Mouse (Mus musculus) CH12.LX (cell line): ENCODE results near the gene Myo5a. TPM values are rescaled to one million over a fixed set of nuclear protein-coding genes. Genes with fewer than 3 reads are reported as not detected.

Source experiments
- DNase-seq: peaks from one replicate; pipeline ENCODE4 v3.0.0-alpha.2; 2013; ENCODE audit errors: extremely low read depth
- H3K27ac ChIP-seq: 2 replicates; pipeline ENCODE4 v1.5.1; 2012; ENCODE audit warnings: low read depth, mild to moderate bottlenecking, control low read depth, moderate library complexity; ENCODE audit not compliant: insufficient read depth
- H3K27me3 ChIP-seq: replicated peaks from 2 replicates; pipeline ENCODE3; 2012; ENCODE audit warnings: inconsistent platforms
- H3K36me3 ChIP-seq, 2 experiments: replicated peaks in 1 of 2; 2 replicates each; pipeline versions ENCODE3 to v1.6.1; 2012; ENCODE audit warnings: inconsistent platforms in 1 of 2, low read length in 1 of 2, mild to moderate bottlenecking in 1 of 2, mixed read lengths in 1 of 2, moderate library complexity in 1 of 2; ENCODE audit not compliant: control insufficient read depth in 1 of 2, insufficient read depth in 1 of 2
- H3K4me1 ChIP-seq, 2 experiments: 2 replicates each; pipeline ENCODE4 v1.6.1; 2012; ENCODE audit warnings: inconsistent platforms in 1 of 2, moderate library complexity in 1 of 2; ENCODE audit not compliant: insufficient read depth in 2 of 2, control insufficient read depth in 1 of 2
- H3K4me2 ChIP-seq: 2 replicates; pipeline ENCODE4 v1.6.1; 2012; ENCODE audit warnings: low read depth, mild to moderate bottlenecking, control low read depth; ENCODE audit not compliant: poor library complexity, insufficient read depth, severe bottlenecking
- H3K4me3 ChIP-seq, 3 experiments: fragments of 150-350 bp in 1 of 3; sonication (generic) in 1 of 3; replicated peaks in 1 of 3; 2 replicates each; pipeline versions ENCODE3 to v1.5.1; 2011 to 2012; ENCODE audit warnings: low read depth in 2 of 3, low read length in 2 of 3, mild to moderate bottlenecking in 2 of 3, moderate library complexity in 2 of 3, control low read depth in 1 of 3, improper control_type of control experiment in 1 of 3, inconsistent platforms in 1 of 3, mixed read lengths in 1 of 3; ENCODE audit not compliant: poor library complexity in 1 of 3
- H3K79me2 ChIP-seq: replicated peaks from 2 replicates; pipeline ENCODE4 v1.6.1; 2012; ENCODE audit warnings: mild to moderate bottlenecking, moderate library complexity; ENCODE audit not compliant: control insufficient read depth, poor library complexity, insufficient read depth, severe bottlenecking; ENCODE audit errors: extremely low read depth
- H3K9ac ChIP-seq: 2 replicates; pipeline ENCODE4 v1.6.1; 2012; ENCODE audit warnings: low read depth, mild to moderate bottlenecking, control low read depth, moderate library complexity; ENCODE audit not compliant: insufficient read depth
- H3K9me3 ChIP-seq: replicated peaks from 2 replicates; pipeline ENCODE3; 2012; ENCODE audit warnings: low read length, inconsistent platforms, mixed read lengths
- CHD1 ChIP-seq: IDR thresholded peaks from 2 replicates; pipeline ENCODE4 v1.6.1; 2012; ENCODE audit warnings: low read depth, low read length, improper control_type of control experiment, inconsistent platforms
- CTCF ChIP-seq, 2 experiments: IDR thresholded peaks in 1 of 2; conservative IDR thresholded peaks in 1 of 2; 2 replicates each; pipeline ENCODE4 v1.5.1; 2011 to 2012; ENCODE audit warnings: low read depth in 2 of 2, low read length in 2 of 2, improper control_type of control experiment in 1 of 2, inconsistent platforms in 1 of 2, mild to moderate bottlenecking in 1 of 2, moderate library complexity in 1 of 2
- E2F4 ChIP-seq: IDR thresholded peaks from 2 replicates; pipeline ENCODE4 v1.6.1; 2011; ENCODE audit warnings: low read depth, low read length, improper control_type of control experiment; ENCODE audit not compliant: insufficient replicate concordance
- ELF1 ChIP-seq: IDR thresholded peaks from 2 replicates; pipeline ENCODE4 v1.6.1; 2014; ENCODE audit warnings: low read depth, mild to moderate bottlenecking, inconsistent platforms, low read length, improper control_type of control experiment
- EP300 ChIP-seq: IDR thresholded peaks from 2 replicates; pipeline ENCODE4 v1.6.1; 2011; ENCODE audit warnings: low read length, improper control_type of control experiment
- ETS1 ChIP-seq: conservative IDR thresholded peaks from 2 replicates; pipeline ENCODE4 v1.6.1; 2012; ENCODE audit warnings: low read depth, mild to moderate bottlenecking, inconsistent platforms, low read length, improper control_type of control experiment, moderate library complexity
- GABPA ChIP-seq: IDR thresholded peaks from 2 replicates; pipeline ENCODE4 v1.6.1; 2012; ENCODE audit warnings: low read depth, low read length, improper control_type of control experiment, inconsistent platforms; ENCODE audit not compliant: insufficient replicate concordance
- HCFC1 ChIP-seq: IDR thresholded peaks from 2 replicates; pipeline ENCODE4 v1.6.1; 2012; ENCODE audit warnings: low read depth, mild to moderate bottlenecking, inconsistent platforms, low read length, improper control_type of control experiment
- JUN ChIP-seq: IDR thresholded peaks from 2 replicates; pipeline ENCODE4 v1.6.1; 2011; ENCODE audit warnings: low read depth, mild to moderate bottlenecking, low read length, improper control_type of control experiment, moderate library complexity; ENCODE audit not compliant: insufficient read depth
- JUND ChIP-seq: conservative IDR thresholded peaks from 2 replicates; pipeline ENCODE4 v1.6.1; 2011; ENCODE audit warnings: low read depth, low read length, improper control_type of control experiment
- MAX ChIP-seq: IDR thresholded peaks from 2 replicates; pipeline ENCODE4 v1.6.1; 2011; ENCODE audit warnings: low read length, improper control_type of control experiment
- MXI1 ChIP-seq: IDR thresholded peaks from 2 replicates; pipeline ENCODE4 v1.6.1; 2011; ENCODE audit warnings: mild to moderate bottlenecking, low read depth, low read length, improper control_type of control experiment
- MYC ChIP-seq: IDR thresholded peaks from 2 replicates; pipeline ENCODE4 v1.6.1; 2011; ENCODE audit warnings: low read depth, mild to moderate bottlenecking, improper control_type of control experiment, low read length
- NELFE ChIP-seq: IDR thresholded peaks from 2 replicates; pipeline ENCODE4 v1.6.1; 2011; ENCODE audit warnings: low read depth, low read length, improper control_type of control experiment
- NRF1 ChIP-seq: IDR thresholded peaks from 2 replicates; pipeline ENCODE4 v1.6.1; 2014; ENCODE audit warnings: low read depth, mild to moderate bottlenecking, inconsistent platforms, low read length, improper control_type of control experiment, moderate library complexity
- PAX5 ChIP-seq: IDR thresholded peaks from 2 replicates; pipeline ENCODE4 v1.6.1; 2012; ENCODE audit warnings: low read length, inconsistent platforms, mixed read lengths
- POLR2A ChIP-seq: IDR thresholded peaks from 2 replicates; pipeline ENCODE4 v1.6.1; 2011; ENCODE audit warnings: low read depth, mild to moderate bottlenecking, improper control_type of control experiment, low read length
- POLR2AphosphoS2 ChIP-seq: IDR thresholded peaks from 2 replicates; pipeline ENCODE4 v1.6.1; 2011; ENCODE audit warnings: low read depth, low read length, improper control_type of control experiment
- RAD21 ChIP-seq: IDR thresholded peaks from 2 replicates; pipeline ENCODE4 v1.6.1; 2011; ENCODE audit warnings: low read depth, mild to moderate bottlenecking, low read length, improper control_type of control experiment, moderate library complexity
- RCOR1 ChIP-seq: conservative IDR thresholded peaks from 2 replicates; pipeline ENCODE4 v1.6.1; 2012; ENCODE audit warnings: low read depth, mild to moderate bottlenecking, inconsistent platforms, low read length, improper control_type of control experiment
- SMC3 ChIP-seq: IDR thresholded peaks from 2 replicates; pipeline ENCODE4 v1.6.1; 2011; ENCODE audit warnings: low read depth, low read length, improper control_type of control experiment
- TBP ChIP-seq: conservative IDR thresholded peaks from 2 replicates; pipeline ENCODE4 v1.6.1; 2011; ENCODE audit warnings: low read depth, low read length, improper control_type of control experiment
- TCF12 ChIP-seq: IDR thresholded peaks from 2 replicates; pipeline ENCODE4 v1.6.1; 2014; ENCODE audit warnings: low read depth, mild to moderate bottlenecking, inconsistent platforms, low read length, improper control_type of control experiment
- UBTF ChIP-seq: IDR thresholded peaks from 2 replicates; pipeline ENCODE4 v1.6.1; 2012; ENCODE audit warnings: low read depth, mild to moderate bottlenecking, inconsistent platforms, low read length, improper control_type of control experiment, moderate library complexity
- USF1 ChIP-seq: IDR thresholded peaks from 2 replicates; pipeline ENCODE4 v1.6.1; 2014; ENCODE audit warnings: low read depth, mild to moderate bottlenecking, inconsistent platforms, low read length, improper control_type of control experiment
- ZKSCAN1 ChIP-seq: IDR thresholded peaks from 2 replicates; pipeline ENCODE4 v1.6.1; 2012; ENCODE audit warnings: low read depth, inconsistent platforms, low read length, improper control_type of control experiment, borderline replicate concordance
- ZNF384 ChIP-seq: IDR thresholded peaks from 2 replicates; pipeline ENCODE4 v1.6.1; 2012; ENCODE audit warnings: low read depth, low read length, improper control_type of control experiment, inconsistent platforms
- dilution Hi-C: fragments of 300-500 bp; cut with MboI; formaldehyde crosslinking; loops from 2 replicates; pipeline ENCODE4 v1.14.3; 2020; ENCODE audit warnings: low sequenced_read_pairs; ENCODE audit not compliant: extremely low pct_unique_long_range_greater_than_20kb, extremely low pct_ligation_motif_present
- in situ Hi-C: fragments of 300-500 bp; cut with MboI; formaldehyde crosslinking; loops from 3 replicates; pipeline ENCODE4 v1.14.3; 2019; ENCODE audit warnings: low sequenced_read_pairs, low pct_ligation_motif_present, low pct_unique_long_range_greater_than_20kb, mixed read lengths
- polyA plus RNA-seq: library from polyadenylated mRNA; unstranded; fragments of >175 nt; gene quantifications from 2 replicates; pipeline ENCODE4 v1.2.1, GENCODE M21; 2012; ENCODE audit warnings: low read depth; ENCODE audit not compliant: insufficient read length
- total RNA-seq, 2 experiments: library from RNA; depleted of rRNA; stranded (reverse); fragments of 300-350 nt in 1 of 2; fragments of >200 nt in 1 of 2; gene quantifications; 2 replicates each; pipeline ENCODE4 v1.2.3; 2012 to 2014

Gene Myo5a
- total and polyA plus RNA-seq, 3 experiments, result 55.0 to 107 (median 66.6) TPM

GRCm38 (mm10) chr9:75247870-75248269 lies 177.1 kb downstream of the Myo5a start:
- H3K9ac ChIP-seq, result no peak overlapping the region
- no peaks in the 10 kb centered on the region for H3K36me3 ChIP-seq
- no peak overlapping the region for H3K4me2 ChIP-seq
- DNase-seq, result no peak
- no peak for TF ChIP-seq CHD1
- no peak for TF ChIP-seq USF1
- no peak for TF ChIP-seq JUND
- TF ChIP-seq ZKSCAN1, result no peak
- no peak for TF ChIP-seq ELF1
- no peak for TF ChIP-seq GABPA
- no peak for TF ChIP-seq JUN
- TF ChIP-seq CTCF (conservative IDR thresholded peaks at IDR 0.05 in 1 of 2, IDR thresholded peaks at IDR 0.05 in 1 of 2; ENCODE audit: low read depth in 2 of 2, low read length in 2 of 2), result no peak
- no peak for TF ChIP-seq PAX5
- TF ChIP-seq MYC, result no peak
- TF ChIP-seq RAD21, result no peak
- H3K4me3 ChIP-seq, result no peak overlapping the region
- no peak overlapping the region for H3K27ac ChIP-seq
- no peaks in the 10 kb centered on the region for H3K79me2 ChIP-seq
- dilution Hi-C loops, result no loop called here
- in situ Hi-C loops, result no loop called here
- H3K9me3 ChIP-seq, result no peaks in the 10 kb centered on the region
- H3K27me3 ChIP-seq, result no peaks in the 10 kb centered on the region
- peaks cover 3 to 18% of the 10 kb centered on the region in 2 experiments; a peak in 3 of 4 replicates for H3K4me1 ChIP-seq

GRCm38 (mm10) chr9:75248359-75248758 lies 177.5 kb downstream of the Myo5a start:
- H3K36me3 ChIP-seq, result no peaks in the 10 kb centered on the region
- H3K4me1 ChIP-seq, result peaks cover 7 to 22% of the 10 kb centered on the region in 2 experiments
- no peak for DNase-seq
- H3K27me3 ChIP-seq, result no peaks in the 10 kb centered on the region
- no peaks in the 10 kb centered on the region for H3K9me3 ChIP-seq
- in situ Hi-C loops, result no loop called here
- TF ChIP-seq E2F4, result no peak
- no peak for TF ChIP-seq UBTF
- no peak for TF ChIP-seq EP300
- TF ChIP-seq SMC3, result no peak
- no peak for TF ChIP-seq NRF1
- no peak for TF ChIP-seq TBP
- TF ChIP-seq CTCF (conservative IDR thresholded peaks at IDR 0.05 in 1 of 2, IDR thresholded peaks at IDR 0.05 in 1 of 2; ENCODE audit: low read depth in 2 of 2, low read length in 2 of 2), result no peak
- no peak for TF ChIP-seq ZNF384
- no peak for TF ChIP-seq RCOR1
- TF ChIP-seq POLR2AphosphoS2, result no peak
- no peak for TF ChIP-seq MXI1
- TF ChIP-seq HCFC1, result no peak
- no peak for TF ChIP-seq USF1
- no peak for TF ChIP-seq POLR2A
- no peak for TF ChIP-seq TCF12
- TF ChIP-seq JUN, result no peak
- TF ChIP-seq ETS1, result no peak
- TF ChIP-seq ZKSCAN1, result no peak
- TF ChIP-seq MAX, result no peak
- no peak for TF ChIP-seq NELFE
- TF ChIP-seq, all 38 proteins: peak for 0
- no peak overlapping the region for H3K27ac ChIP-seq
- no peak overlapping the region for H3K4me3 ChIP-seq
- H3K9ac ChIP-seq, result no peak overlapping the region
- no peak overlapping the region for H3K4me2 ChIP-seq
- dilution Hi-C loops, result no loop called here
- H3K79me2 ChIP-seq, result no peaks in the 10 kb centered on the region
